Mouse (Mus musculus) megakaryocyte-erythroid progenitor cell, adult 5-6 weeks (primary cell): ENCODE measurements around the gene Snrk. TPM values are rescaled to one million over a fixed set of nuclear protein-coding genes. Genes with fewer than 3 reads are reported as not detected.

Experiments
- ATAC-seq: replicated peaks from 2 replicates; pipeline ENCODE4 v1.8.0; 2016; ENCODE audit warnings: mild to moderate bottlenecking, inconsistent platforms; ENCODE audit not compliant: severe bottlenecking, poor library complexity, low FRiP score, low TSS enrichment
- total RNA-seq, 2 experiments: library from RNA; stranded (forward) in 1 of 2; stranded (reverse) in 1 of 2; fragments of 200-1000, 215-1000 nt in 1 of 2; fragments of >200 nt in 1 of 2; fragmentation: Nextera tagmentation in 1 of 2; gene quantifications; 2 replicates each; pipeline ENCODE4 v1.2.3; 2014 to 2017

Gene Snrk
- total RNA-seq, 2 experiments from 2014 or later, result 8.5 to 15.9 TPM

- no peak for ATAC-seq
Measured at GRCm38 (mm10) chr9:122205543-122206200, 88.6 kb downstream of the Snrk start.

- ATAC-seq, result no peak
Measured at GRCm38 (mm10) chr9:122208311-122208710, 91.2 kb downstream of the Snrk start.

GRCm38 (mm10) chr9:122215118-122215517 lies 98.1 kb downstream of the Snrk start:
- no peak for ATAC-seq

GRCm38 (mm10) chr9:122216945-122217529 lies 100.0 kb downstream of the Snrk start:
- ATAC-seq, result no peak

Other genes with a start within 250 kb of the Snrk start
- gene Ackr2, start 218.9 kb upstream of the Snrk start, total RNA-seq (2014; fragmentation: Nextera tagmentation), result not detected in 2 replicates
- not detected in 2 replicates for gene Ackr2, start 218.9 kb upstream of the Snrk start, total RNA-seq (2017)
- not detected in 2 replicates for gene Cyp8b1, start 201.0 kb upstream of the Snrk start, total RNA-seq (2014; fragmentation: Nextera tagmentation)
- not detected in 2 replicates for gene Cyp8b1, start 201.0 kb upstream of the Snrk start, total RNA-seq (2017)
- gene Fam198a, start 166.3 kb upstream of the Snrk start, total RNA-seq (2014; fragmentation: Nextera tagmentation), result not detected in 2 replicates
- gene Fam198a, start 166.3 kb upstream of the Snrk start, total RNA-seq (2017), result 1.3 TPM in 1 of 2 replicates, not detected in the other
- 2.2 and 2.6 TPM in 2 replicates for gene Pomgnt2, start 120.2 kb upstream of the Snrk start, total RNA-seq (2014; fragmentation: Nextera tagmentation)
- 3.8 and 4.3 TPM in 2 replicates for gene Pomgnt2, start 120.2 kb upstream of the Snrk start, total RNA-seq (2017)
- 4.6 and 6.4 TPM in 2 replicates for gene Ano10, start 177.2 kb downstream of the Snrk start, total RNA-seq (2014; fragmentation: Nextera tagmentation)
- gene Ano10, start 177.2 kb downstream of the Snrk start, total RNA-seq (2017), result 0.65 and 0.70 TPM in 2 replicates
- gene Abhd5, start 234.3 kb downstream of the Snrk start, total RNA-seq (2014; fragmentation: Nextera tagmentation), result 23.6 and 30.9 TPM in 2 replicates
- gene Abhd5, start 234.3 kb downstream of the Snrk start, total RNA-seq (2017), result 17.7 and 26.4 TPM in 2 replicates